Comparison of ENCODE assay signal across 8 mouse cellular contexts in genomic region chr1:161214465-161214864, GRCm38 (mm10). TPM values are rescaled to one million over a fixed set of nuclear protein-coding genes. Genes with fewer than 3 reads are reported as not detected.
DNase-seq lines count a peak whose midpoint lies in the region; ATAC-seq and TF ChIP-seq lines count a peak whose summit lies in the region.

No protein-coding gene starts in this region.

- no peak for ATAC-seq in forebrain, postnatal 0 days
- ATAC-seq in forebrain, embryonic 12.5 days (ENCODE audit: low FRiP score), result no peak
- ATAC-seq in liver, postnatal 0 days, result no peak

- TF ChIP-seq CTCF in forebrain, postnatal 0 days (IDR thresholded peaks at IDR 0.05; ENCODE audit: low read depth), result peak; percentile 43
- TF ChIP-seq CTCF in liver, postnatal 0 days (IDR thresholded peaks at IDR 0.05; ENCODE audit: low read depth), result peak; percentile 82

- WGBS in forebrain, postnatal 0 days, result 36% methylated on average over 4 of the region's 4 CpGs
- 37% methylated on average over 4 of the region's 4 CpGs for WGBS in forebrain, embryonic 12.5 days
- WGBS in liver, postnatal 0 days (ENCODE audit: insufficient replicate concordance), result 33% methylated on average over 4 of the region's 4 CpGs

- H3K9ac ChIP-seq in forebrain, postnatal 0 days, result no peak overlapping the region
- H3K9ac ChIP-seq in forebrain, embryonic 12.5 days, result no peak overlapping the region
- H3K9ac ChIP-seq in liver, postnatal 0 days (replicated peaks), result no peak overlapping the region

- no peak for DNase-seq in forebrain, postnatal 0 days
- DNase-seq in A20 (ENCODE audit: low read depth, low spot score), result peak; percentile 61
- DNase-seq in adrenal gland, postnatal 10 days, result peak; percentile 29
- peak; percentile 40 for DNase-seq in liver, postnatal 0 days
- DNase-seq in thymus, postnatal 4 days, result peak; percentile 63
- no peak for DNase-seq in frontal cortex, postnatal 10 days (ENCODE audit: low spot score in 2 of 2)
- DNase-seq in gastrocnemius, postnatal 25 days, result no peak

- 0 out of 2 replicates have a peak, but pooled peaks cover 5% of the 10 kb centered on the region for H3K9me3 ChIP-seq in forebrain, postnatal 0 days (ENCODE audit: low read length)
- H3K9me3 ChIP-seq in forebrain, embryonic 12.5 days, result no peaks in the 10 kb centered on the region
- no peaks in the 10 kb centered on the region for H3K9me3 ChIP-seq in liver, postnatal 0 days (ENCODE audit: low read length)

- H3K4me3 ChIP-seq in forebrain, postnatal 0 days (ENCODE audit: low read depth, low read length), result no peak overlapping the region
- H3K4me3 ChIP-seq in forebrain, embryonic 12.5 days (replicated peaks), result no peak overlapping the region
- H3K4me3 ChIP-seq in liver, postnatal 0 days (ENCODE audit: low read depth, low read length), result no peak overlapping the region

- no peaks in the 10 kb centered on the region for H3K4me1 ChIP-seq in forebrain, postnatal 0 days (ENCODE audit: insufficient read depth)
- no peaks in the 10 kb centered on the region for H3K4me1 ChIP-seq in forebrain, embryonic 12.5 days
- no peaks in the 10 kb centered on the region for H3K4me1 ChIP-seq in liver, postnatal 0 days (ENCODE audit: insufficient read depth)

- no peak for TF ChIP-seq EP300 in liver, postnatal 0 days (IDR thresholded peaks at IDR 0.05; ENCODE audit: low read depth)

- no peaks in the 10 kb centered on the region for H3K36me3 ChIP-seq in forebrain, postnatal 0 days (ENCODE audit: insufficient read depth)
- no peaks in the 10 kb centered on the region for H3K36me3 ChIP-seq in forebrain, embryonic 12.5 days (replicated peaks)
- no peaks in the 10 kb centered on the region for H3K36me3 ChIP-seq in liver, postnatal 0 days (replicated peaks; ENCODE audit: insufficient read depth, low read length)

- H3K27me3 ChIP-seq in forebrain, postnatal 0 days (ENCODE audit: insufficient read depth, low read length), result no peaks in the 10 kb centered on the region
- no peaks in the 10 kb centered on the region for H3K27me3 ChIP-seq in forebrain, embryonic 12.5 days
- H3K27me3 ChIP-seq in liver, postnatal 0 days (ENCODE audit: insufficient read depth, low read length), result no peaks in the 10 kb centered on the region

- no peak overlapping the region for H3K27ac ChIP-seq in forebrain, postnatal 0 days (ENCODE audit: low read depth, low read length)
- H3K27ac ChIP-seq in forebrain, embryonic 12.5 days, result no peak overlapping the region
- no peak overlapping the region for H3K27ac ChIP-seq in liver, postnatal 0 days (ENCODE audit: low read depth)

- H3K4me2 ChIP-seq in forebrain, postnatal 0 days (ENCODE audit: low read depth), result no peak overlapping the region
- H3K4me2 ChIP-seq in forebrain, embryonic 12.5 days, result no peak overlapping the region
- H3K4me2 ChIP-seq in liver, postnatal 0 days (ENCODE audit: low read depth, low read length), result no peak overlapping the region

RNA-seq across cellular contexts. Expression of gene Prdx6, which starts 36.6 kb away (rescaled TPM):
- total RNA-seq in forebrain, postnatal 0 days (2014; rRNA removed), result 102 and 126 TPM in 2 replicates
- 203 and 234 TPM in 2 replicates for polyA plus RNA-seq in forebrain, postnatal 0 days (2015; fragmentation: Nextera tagmentation; extraction: Ambion mirVana)
- polyA plus RNA-seq in forebrain, embryonic 12.5 days (2016; fragmentation: Nextera tagmentation; extraction: Ambion mirVana), result 357 and 360 TPM in 2 replicates
- total RNA-seq in adrenal gland, postnatal 10 days (2021), result 100 to 1,000 TPM; 360 to 367 TPM
- 516 and 560 TPM in 2 replicates for polyA plus RNA-seq in liver, postnatal 0 days (2015; fragmentation: Nextera tagmentation; extraction: Ambion mirVana)
- total RNA-seq in gastrocnemius, postnatal 25 days (2021), result 100 to 1,000 TPM in 1 of 2 experiments, 10 to 100 TPM in 1; 92.8 to 127 TPM

RNA-seq across cellular contexts. Expression of gene Tex50, which starts 55.4 kb away (rescaled TPM):
- not detected in 2 replicates for total RNA-seq in forebrain, postnatal 0 days (2014; rRNA removed)
- polyA plus RNA-seq in forebrain, postnatal 0 days (2015; fragmentation: Nextera tagmentation; extraction: Ambion mirVana), result 0.16 TPM in 1 of 2 replicates, not detected in the other
- 0.32 and 0.44 TPM in 2 replicates for polyA plus RNA-seq in forebrain, embryonic 12.5 days (2016; fragmentation: Nextera tagmentation; extraction: Ambion mirVana)
- total RNA-seq in adrenal gland, postnatal 10 days (2021), result not detected
- not detected in 2 replicates for polyA plus RNA-seq in liver, postnatal 0 days (2015; fragmentation: Nextera tagmentation; extraction: Ambion mirVana)
- not detected for total RNA-seq in gastrocnemius, postnatal 25 days (2021)

Comparison
In these comparisons a context has a peak if more than half of its experiments do, and no peak if none do; other contexts are left out.
1. DNase-seq: peak in A20 (single experiment), adrenal gland, postnatal 10 days (single experiment), liver, postnatal 0 days (single experiment) and thymus, postnatal 4 days (single experiment); none in forebrain, postnatal 0 days (single experiment), frontal cortex, postnatal 10 days (0 of 2) and gastrocnemius, postnatal 25 days (single experiment).